Mouse (Mus musculus) G1E (cell line): ENCODE data around the gene Fam166a. TPM values are rescaled to one million over a fixed set of nuclear protein-coding genes. Genes with fewer than 3 reads are reported as not detected.
A peak's percentile ranks its signal among the peaks of the same experiment; 100 is the strongest.

Source experiments
- ATAC-seq: 2 replicates; pipeline ENCODE4 v1.8.0; 2016; ENCODE audit warnings: mild to moderate bottlenecking; ENCODE audit not compliant: insufficient number of reproducible peaks, poor library complexity, low FRiP score, severe bottlenecking; ENCODE audit errors: extremely low read depth
- DNase-seq: peaks from one replicate; pipeline ENCODE4 v3.0.0; 2012; ENCODE audit warnings: low spot score
- H3K27me3 ChIP-seq: 2 replicates; pipeline ENCODE4 v1.6.1; 2012; ENCODE audit warnings: mild to moderate bottlenecking, low read length, inconsistent platforms; ENCODE audit not compliant: insufficient read depth
- H3K36me3 ChIP-seq: replicated peaks from 2 replicates; pipeline ENCODE3; 2012; ENCODE audit warnings: mild to moderate bottlenecking, inconsistent platforms
- H3K4me1 ChIP-seq: 2 replicates; pipeline ENCODE4 v1.6.1; 2012; ENCODE audit warnings: low read depth, low read length, inconsistent platforms, mixed read lengths; ENCODE audit not compliant: insufficient read depth
- H3K4me3 ChIP-seq: 2 replicates; pipeline ENCODE4 v1.5.1; 2012; ENCODE audit warnings: low read depth, mild to moderate bottlenecking, inconsistent platforms, low read length, moderate library complexity, mixed read lengths
- H3K9me3 ChIP-seq: replicated peaks from 2 replicates; pipeline ENCODE4 v1.6.1; 2012; ENCODE audit warnings: inconsistent platforms
- CTCF ChIP-seq: IDR thresholded peaks from 2 replicates; pipeline ENCODE4 v1.5.1; 2012; ENCODE audit warnings: low read depth, low read length, inconsistent platforms, mixed read lengths
- GATA1 ChIP-seq: IDR thresholded peaks from 2 replicates; pipeline ENCODE4 v1.6.1; 2012; ENCODE audit warnings: borderline replicate concordance, low read length, inconsistent platforms, mixed read lengths
- GATA2 ChIP-seq: IDR thresholded peaks from 2 replicates; pipeline ENCODE4 v1.6.1; 2012; ENCODE audit warnings: low read depth, low read length, inconsistent platforms, borderline replicate concordance
- POLR2AphosphoS5 ChIP-seq: IDR thresholded peaks from 2 replicates; pipeline ENCODE4 v1.6.1; 2012; ENCODE audit warnings: low read depth, low read length, inconsistent platforms; ENCODE audit not compliant: insufficient replicate concordance
- TAL1 ChIP-seq: conservative IDR thresholded peaks from 2 replicates; pipeline ENCODE4 v1.6.1; 2012; ENCODE audit warnings: low read depth, low read length, inconsistent platforms, mixed read lengths
- polyA plus RNA-seq: library from polyadenylated mRNA; stranded (reverse); fragments of >175 nt; gene quantifications from 2 replicates; pipeline ENCODE4 v1.2.3, GENCODE M21; 2012
- total RNA-seq, 2 experiments: library from RNA; stranded (forward) in 1 of 2; stranded (reverse) in 1 of 2; fragments of 200-1000 nt in 1 of 2; fragments of >200 nt in 1 of 2; fragmentation: Nextera tagmentation in 1 of 2; gene quantifications; 2 replicates each; pipeline ENCODE4 v1.2.3; 2014 to 2017

Gene Fam166a
- total and polyA plus RNA-seq, 3 experiments: not detected

- ATAC-seq: no peak
- no peak for TF ChIP-seq TAL1
- TF ChIP-seq POLR2AphosphoS5: no peak
- no peak for TF ChIP-seq CTCF
- no peak for TF ChIP-seq GATA1
- no peak for TF ChIP-seq GATA2
- DNase-seq: no peak
Observed at GRCm38 (mm10) chr2:25194486-25195171, 23.9 kb upstream of the Fam166a start.

GRCm38 (mm10) chr2:25195211-25196156 lies 23.1 kb upstream of the Fam166a start:
- no peaks in the 10 kb centered on the region for H3K9me3 ChIP-seq
- H3K4me3 ChIP-seq: peak overlapping the region; percentile 73
- peaks cover 66% of the 10 kb centered on the region for H3K36me3 ChIP-seq
- H3K4me1 ChIP-seq: peaks cover 59% of the 10 kb centered on the region
- no peak for TF ChIP-seq GATA1
- H3K27me3 ChIP-seq: peaks cover 2% of the 10 kb centered on the region
- ATAC-seq (peak; percentile 41), DNase-seq (peak; percentile 76)

More at GRCm38 (mm10) chr2:25194486-25195171, 23.9 kb upstream of the Fam166a start:
- H3K4me3 ChIP-seq: peak overlapping the region; percentile 73; the same call in 1 of the 2 replicates
- peaks cover 57% of the 10 kb centered on the region for H3K36me3 ChIP-seq
- peaks cover 55% of the 10 kb centered on the region for H3K4me1 ChIP-seq
- no peaks in the 10 kb centered on the region for H3K9me3 ChIP-seq
- H3K27me3 ChIP-seq: peaks cover 2% of the 10 kb centered on the region

GRCm38 (mm10) chr2:25196172-25196954 lies 22.2 kb upstream of the Fam166a start, which contains the start of gene Tor4a:
Tor4a (minus strand) TSS chr2:25196886.
- ATAC-seq (peak; percentile 74), DNase-seq (peak; percentile 92)
- H3K4me3 ChIP-seq: peak within 1 kb of the TSS; percentile 73
- peaks cover 61% of the 10 kb centered on the region for H3K4me1 ChIP-seq
- H3K9me3 ChIP-seq: no peaks in the 10 kb centered on the region
- peaks cover 72% of the 10 kb centered on the region for H3K36me3 ChIP-seq
- no peaks in the 10 kb centered on the region for H3K27me3 ChIP-seq
- TF ChIP-seq GATA2 (no peak), TAL1 (no peak), POLR2AphosphoS5 (no peak), GATA1 (no peak), CTCF (no peak)

- Histone ChIP-seq H3K27me3 (no peaks in the 10 kb centered on the region), H3K4me1 (peaks cover 61% of the 10 kb centered on the region), H3K9me3 (no peaks in the 10 kb centered on the region), H3K36me3 (peaks cover 77% of the 10 kb centered on the region), H3K4me3 (peak overlapping the region; percentile 73; the same call in 1 of the 2 replicates)
- no peak for DNase-seq
- TF ChIP-seq TAL1 (no peak), CTCF (no peak), GATA1 (no peak), GATA2 (no peak), POLR2AphosphoS5 (no peak)
- no peak for ATAC-seq
Observed at GRCm38 (mm10) chr2:25197191-25197590, 21.4 kb upstream of the Fam166a start.

- Histone ChIP-seq H3K9me3 (no peaks in the 10 kb centered on the region), H3K4me1 (peaks cover 59% of the 10 kb centered on the region), H3K4me3 (no peak overlapping the region), H3K36me3 (peaks cover 83% of the 10 kb centered on the region), H3K27me3 (no peaks in the 10 kb centered on the region)
- no peak for ATAC-seq
- no peak for DNase-seq
- no peak for TF ChIP-seq GATA1
Observed at GRCm38 (mm10) chr2:25197946-25198345, 20.6 kb upstream of the Fam166a start.

- no peak for ATAC-seq
- no peak for DNase-seq
- TF ChIP-seq TAL1 (no peak), CTCF (no peak), GATA2 (no peak), GATA1 (no peak), POLR2AphosphoS5 (no peak)
- peaks cover 83% of the 10 kb centered on the region for H3K36me3 ChIP-seq
- H3K9me3 ChIP-seq: no peaks in the 10 kb centered on the region
- H3K4me1 ChIP-seq: peaks cover 35% of the 10 kb centered on the region
- no peak overlapping the region for H3K4me3 ChIP-seq
- no peaks in the 10 kb centered on the region for H3K27me3 ChIP-seq
Observed at GRCm38 (mm10) chr2:25200631-25201030, 17.9 kb upstream of the Fam166a start.
